Mouse (Mus musculus): ENCODE results near the gene Wnt11.

GRCm38 (mm10) chr7:98837901-98838300 is 3.0 kb downstream of the Wnt11 start:
- TF ChIP-seq POLR2A (IDR thresholded peaks at IDR 0.05; ENCODE audit: borderline replicate concordance, control insufficient read depth, low read depth, low read length), result no peak
- TF ChIP-seq CTCF (IDR thresholded peaks at IDR 0.05; ENCODE audit: control insufficient read depth, insufficient read depth, low read length), result peak; percentile 39; the same call in 1 of the 2 replicates

All from bone marrow, adult 2 months (tissue).